Mouse (Mus musculus) colon, adult 2 months (tissue): Measurements from ENCODE around the gene 9930021J03Rik. TPM values are rescaled to one million over a fixed set of nuclear protein-coding genes. Genes with fewer than 3 reads are reported as not detected.

Experiments
- polyA plus RNA-seq: library from polyadenylated mRNA; depleted of rRNA; stranded (reverse); fragments of >200 nt; gene quantifications from 2 replicates; pipeline ENCODE4 v1.2.3, GENCODE M21; 2012; rRNA removed

Gene 9930021J03Rik
- 3.6 and 3.8 TPM in 2 replicates for polyA plus RNA-seq

DNA sequence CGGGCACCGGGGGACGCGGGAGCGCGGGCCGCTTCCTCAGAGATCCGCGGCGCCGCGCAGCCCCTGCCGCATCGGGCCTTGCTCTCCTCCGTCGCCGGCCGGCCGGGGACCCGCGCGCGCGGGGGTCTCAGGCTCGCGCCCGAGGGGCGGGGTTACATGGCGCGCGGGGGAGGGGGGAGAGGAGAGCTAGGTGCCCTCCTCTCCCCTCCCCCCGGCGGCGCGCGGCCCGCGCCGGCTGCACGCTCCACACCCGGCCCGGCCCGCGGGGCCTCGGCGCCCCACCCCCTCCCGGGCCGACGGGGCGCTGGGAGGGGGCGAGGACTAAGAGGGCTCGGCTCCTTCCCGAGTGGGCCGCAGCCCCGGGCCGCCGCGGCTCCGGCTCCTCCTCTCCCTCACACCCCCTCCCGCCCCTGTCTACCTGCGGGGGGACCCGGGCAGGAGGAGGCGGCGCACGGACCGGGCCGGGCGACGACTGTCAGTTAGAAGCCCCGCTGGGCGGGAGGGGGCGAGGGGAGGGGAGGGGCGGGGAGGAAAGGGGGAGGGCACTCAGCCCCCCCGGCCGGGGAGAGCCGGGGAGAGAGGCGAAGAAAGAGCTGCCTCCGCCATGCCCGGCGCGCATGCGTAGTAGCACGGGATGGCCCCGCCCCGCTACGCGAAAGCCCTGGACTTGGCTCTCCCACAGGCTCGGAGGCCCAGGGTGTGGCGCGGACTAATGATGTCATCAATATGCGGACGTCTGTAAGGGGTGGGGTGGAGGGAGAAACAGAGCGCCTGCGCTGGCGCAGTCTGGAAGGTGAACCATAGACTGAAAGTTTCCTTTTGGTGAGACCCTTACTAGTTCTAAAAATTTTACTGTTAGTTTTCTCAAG lies at the start of gene 9930021J03Rik:
Gene 9930021J03Rik (minus strand): TSS at position 73 of the 869 bp plus-strand sequence.

DNA sequence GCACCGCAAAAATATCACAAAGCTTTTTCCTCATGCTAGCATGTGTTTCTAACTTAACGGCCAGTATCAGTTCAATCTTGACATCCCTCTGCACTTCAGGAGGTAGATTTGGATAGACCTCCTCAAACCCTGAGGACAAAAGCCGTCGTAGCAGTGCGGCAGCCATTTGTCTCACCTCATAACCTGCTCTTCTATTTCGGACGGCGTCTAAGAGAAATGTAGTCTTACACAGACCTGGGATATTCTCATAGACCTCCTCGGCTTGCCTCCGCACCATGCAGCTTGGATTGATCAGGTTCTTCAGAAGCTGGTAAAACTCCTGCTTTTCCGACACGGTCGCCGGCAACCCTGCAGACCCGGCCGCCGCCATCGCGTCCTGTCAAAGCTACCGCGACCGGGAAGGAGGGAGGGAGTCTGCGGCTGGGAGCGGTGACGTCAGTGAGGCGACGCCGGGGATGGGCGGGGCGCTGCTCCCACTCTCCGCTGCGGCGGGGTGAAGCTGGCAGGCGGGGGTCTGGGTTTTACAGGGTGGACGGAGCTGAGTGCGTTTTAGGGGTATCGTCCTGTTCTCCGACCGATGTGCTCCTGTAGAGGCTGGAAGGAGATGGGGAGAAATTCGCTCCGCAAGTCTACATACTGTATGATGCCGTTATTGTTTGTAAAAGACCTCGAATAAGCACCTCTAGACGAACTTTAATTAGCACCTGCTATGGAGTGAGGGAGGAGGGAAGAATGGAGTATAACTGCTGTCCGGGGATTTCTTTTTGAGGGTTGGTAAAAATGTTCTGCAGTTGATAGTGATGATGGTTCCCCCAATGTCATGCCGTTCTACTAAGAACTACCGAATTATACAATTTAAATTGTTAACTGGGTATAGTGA lies 7.0 kb upstream of the 9930021J03Rik start, which contains the start of gene Ranbp6:
Gene Ranbp6 (minus strand): TSS at position 394 of the 880 bp plus-strand sequence.

DNA sequence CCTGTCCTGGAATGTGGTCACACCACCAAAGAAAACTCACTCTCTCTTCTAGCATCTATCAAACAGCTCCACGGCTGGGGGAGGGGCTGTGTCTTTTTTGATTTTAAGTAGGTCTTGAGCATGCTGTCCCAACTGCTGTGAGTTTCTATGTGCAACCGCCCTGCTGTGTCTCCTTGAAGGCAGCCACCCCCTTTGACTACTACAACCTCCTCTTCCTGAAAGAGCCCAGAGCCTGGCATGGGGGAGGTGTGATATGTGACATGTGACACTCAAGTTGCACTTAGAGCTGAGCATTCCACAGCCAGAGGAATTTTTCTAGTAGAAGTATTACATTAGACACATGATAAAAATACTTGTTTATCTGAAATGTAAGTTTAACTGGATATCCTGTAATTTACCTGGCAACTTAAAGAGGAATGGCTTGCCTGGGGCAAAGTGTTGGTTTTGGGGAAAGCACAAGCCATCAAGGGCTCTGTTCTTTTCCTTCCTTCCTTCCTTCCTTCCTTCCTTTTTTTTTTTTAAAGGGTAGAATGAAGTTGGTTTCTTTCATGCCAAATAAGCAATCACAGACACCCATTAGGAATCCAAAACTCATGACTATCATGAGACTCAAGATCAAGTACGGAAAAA lies 108.4 kb downstream of the 9930021J03Rik start, which contains the start of gene Mlana:
Gene Mlana (plus strand): TSS at position 580 of the 630 bp plus-strand sequence.

Other genes starting within 250 kb of the 9930021J03Rik start
- gene Ermp1, start 157.6 kb downstream of the 9930021J03Rik start, polyA plus RNA-seq = 24.9 and 33.1 TPM in 2 replicates
- not detected in 2 replicates for gene Mlana, start 108.2 kb downstream of the 9930021J03Rik start, polyA plus RNA-seq
- gene Ranbp6, start 7.0 kb upstream of the 9930021J03Rik start, polyA plus RNA-seq = 0.71 and 0.89 TPM in 2 replicates
- 1.2 and 1.8 TPM in 2 replicates for gene Il33, start 119.1 kb upstream of the 9930021J03Rik start, polyA plus RNA-seq
- gene Trpd52l3, start 197.8 kb upstream of the 9930021J03Rik start, polyA plus RNA-seq = not detected in 2 replicates
- 35.1 and 39.2 TPM in 2 replicates for gene Uhrf2, start 224.5 kb upstream of the 9930021J03Rik start, polyA plus RNA-seq